Mouse (Mus musculus): ENCODE results near the gene Pax7.

- TF ChIP-seq POLR2A (IDR thresholded peaks at IDR 0.05; ENCODE audit: extremely low read depth, insufficient read depth, low read length) (no peak), CTCF (IDR thresholded peaks at IDR 0.05; ENCODE audit: low read depth, low read length) (no peak)
These were observed 10.0 kb downstream of the Pax7 start for GRCm38 (mm10) chr4:139823138-139823869.
